Mouse (Mus musculus) heart, embryonic 15.5 days (tissue): ENCODE measurements at regions not wholly inside any gene's neighbourhood (a gene's known extent, or its start where the extent isn't known, plus 50 kb on each side); places are given as distances from the start of the nearest gene placed in this dataset.

ENCODE experiments used
- ATAC-seq: fragments of 200-750 bp; cut with Nextera tagmentation; replicated peaks from 2 replicates; pipeline ENCODE4 v1.8.0; 2017; ENCODE audit warnings: low read depth, moderate TSS enrichment; ENCODE audit not compliant: insufficient number of reproducible peaks, insufficient read depth, low FRiP score
- H3K27ac ChIP-seq: fragments of 300-500 bp; sonication (generic); 2 replicates; pipeline ENCODE4 v1.5.1; 2015; ENCODE audit warnings: mild to moderate bottlenecking, inconsistent platforms
- H3K27me3 ChIP-seq: fragments of 300-500 bp; sonication (generic); 2 replicates; pipeline ENCODE4 v1.6.1; 2015; ENCODE audit warnings: inconsistent platforms
- H3K36me3 ChIP-seq: fragments of 300-500 bp; sonication (generic); 2 replicates; pipeline ENCODE4 v1.6.1; 2015; ENCODE audit warnings: mild to moderate bottlenecking, inconsistent platforms
- H3K4me1 ChIP-seq: fragments of 300-500 bp; sonication (generic); replicated peaks from 2 replicates; pipeline ENCODE4 v1.6.1; 2015; ENCODE audit warnings: inconsistent platforms
- H3K4me2 ChIP-seq: fragments of 300-500 bp; sonication (generic); 2 replicates; pipeline ENCODE4 v1.6.1; 2015; ENCODE audit warnings: inconsistent platforms, mild to moderate bottlenecking, moderate library complexity
- H3K4me3 ChIP-seq: fragments of 300-500 bp; sonication (generic); 2 replicates; pipeline ENCODE4 v1.5.1; 2015; ENCODE audit warnings: mild to moderate bottlenecking, inconsistent platforms
- H3K9ac ChIP-seq: fragments of 300-500 bp; sonication (generic); 2 replicates; pipeline ENCODE4 v1.6.1; 2015; ENCODE audit warnings: mild to moderate bottlenecking, inconsistent platforms
- H3K9me3 ChIP-seq: fragments of 300-500 bp; sonication (generic); replicated peaks from 2 replicates; pipeline ENCODE4 v1.6.1; 2016; ENCODE audit warnings: inconsistent platforms
- WGBS: fragments of 180-500 bp; shearing (Covaris S2); methylation state at CpG from one replicate; pipeline ENCODE4 v1.1.7; 2015; ENCODE audit warnings: mixed read lengths; 5-methylcytosine and 5-hydroxymethylcytosine counted together

- ATAC-seq = no peak
- H3K27ac ChIP-seq = no peak overlapping the region
- H3K4me3 ChIP-seq = no peak overlapping the region
- H3K36me3 ChIP-seq = no peaks in the 10 kb centered on the region
- no peaks in the 10 kb centered on the region for H3K4me1 ChIP-seq
- H3K27me3 ChIP-seq = no peaks in the 10 kb centered on the region
- 78% methylated on average over 1 of the region's 1 CpGs for WGBS
- H3K9me3 ChIP-seq = no peaks in the 10 kb centered on the region
- H3K4me2 ChIP-seq = no peak overlapping the region
- H3K9ac ChIP-seq = no peak overlapping the region
Observed at GRCm38 (mm10) chr16:75166040-75166439, 419.8 kb downstream of the Lipi start.

GRCm38 (mm10) chr16:75164969-75165726 is 420.7 kb downstream of the Lipi start:
- Histone ChIP-seq H3K27me3 (no peaks in the 10 kb centered on the region), H3K27ac (no peak overlapping the region), H3K9me3 (no peaks in the 10 kb centered on the region), H3K4me1 (no peaks in the 10 kb centered on the region), H3K36me3 (no peaks in the 10 kb centered on the region), H3K9ac (no peak overlapping the region), H3K4me2 (no peak overlapping the region), H3K4me3 (no peak overlapping the region)
- ATAC-seq = no peak
- 65% methylated on average over 6 of the region's 6 CpGs for WGBS

GRCm38 (mm10) chr16:75159740-75160139 is 426.1 kb downstream of the Lipi start:
- no peak overlapping the region for H3K4me3 ChIP-seq
- H3K4me1 ChIP-seq = no peaks in the 10 kb centered on the region
- no peak overlapping the region for H3K4me2 ChIP-seq
- H3K9me3 ChIP-seq = no peaks in the 10 kb centered on the region
- no peak overlapping the region for H3K27ac ChIP-seq
- H3K36me3 ChIP-seq = no peaks in the 10 kb centered on the region
- WGBS = 89% methylated on average over 2 of the region's 2 CpGs
- no peak for ATAC-seq
- H3K9ac ChIP-seq = no peak overlapping the region
- H3K27me3 ChIP-seq = no peaks in the 10 kb centered on the region

GRCm38 (mm10) chr16:75155441-75156038 is 430.3 kb downstream of the Lipi start:
- no peaks in the 10 kb centered on the region for H3K9me3 ChIP-seq
- no peak for ATAC-seq
- H3K9ac ChIP-seq = no peak overlapping the region
- H3K4me1 ChIP-seq = no peaks in the 10 kb centered on the region
- H3K27me3 ChIP-seq = no peaks in the 10 kb centered on the region
- H3K27ac ChIP-seq = no peak overlapping the region
- H3K4me3 ChIP-seq = no peak overlapping the region
- no peaks in the 10 kb centered on the region for H3K36me3 ChIP-seq
- no peak overlapping the region for H3K4me2 ChIP-seq
- 75% methylated on average over 5 of the region's 5 CpGs for WGBS
